Mouse (Mus musculus): ENCODE results near the gene Vwa8. TPM values are rescaled to one million over a fixed set of nuclear protein-coding genes. Genes with fewer than 3 reads are reported as not detected.

The Vwa8 gene
- total and polyA plus RNA-seq, 3 experiments, result 12.4 to 17.5 (median 15.9) TPM

DNA sequence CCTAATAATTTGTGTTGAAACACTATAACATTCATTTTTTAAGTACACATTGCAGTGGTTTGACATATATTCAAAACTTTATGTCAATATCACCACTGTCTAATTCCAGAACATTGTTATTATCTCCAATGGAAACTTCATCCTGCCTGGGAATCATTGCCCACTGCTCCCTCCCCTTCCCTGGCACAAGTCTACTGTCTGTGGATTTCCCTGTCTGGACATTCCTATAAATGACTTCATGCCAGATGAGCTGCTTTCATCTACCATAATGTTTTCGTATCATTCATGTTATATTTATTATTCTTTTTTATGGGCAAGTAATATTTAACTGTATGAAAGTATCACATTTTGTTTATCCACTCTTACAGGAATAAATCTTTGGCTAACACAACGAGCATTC is 367.5 kb downstream of the Vwa8 start:
- no peaks in the 10 kb centered on the region for H3K9me3 ChIP-seq (replicated peaks; ENCODE audit: low read length)
- no peak for DNase-seq (ENCODE audit: extremely low read depth)
- 0 out of 4 replicates have a peak, but pooled peaks cover 0 to 3% of the 10 kb centered on the region in 2 experiments for H3K4me1 ChIP-seq (ENCODE audit: control insufficient read depth in 1 of 2, insufficient read depth in 2 of 2)
- no peak overlapping the region for H3K4me3 ChIP-seq (replicated peaks in 1 of 3; ENCODE audit: low read depth in 2 of 3, low read length in 2 of 3, poor library complexity in 1 of 3)
- in situ Hi-C loops (cut with MboI; ENCODE audit: low pct_ligation_motif_present, low pct_unique_long_range_greater_than_20kb, low sequenced_read_pairs) (no loop called here), dilution Hi-C loops (cut with MboI; ENCODE audit: extremely low pct_ligation_motif_present, extremely low pct_unique_long_range_greater_than_20kb, low sequenced_read_pairs) (no loop called here)
- H3K4me2 ChIP-seq (ENCODE audit: insufficient read depth, low read depth, poor library complexity, severe bottlenecking), result no peak overlapping the region
- TF ChIP-seq JUN (IDR thresholded peaks at IDR 0.05; ENCODE audit: insufficient read depth, low read depth, low read length), result no peak
- TF ChIP-seq POLR2AphosphoS2 (IDR thresholded peaks at IDR 0.05; ENCODE audit: low read depth, low read length), result no peak
- TF ChIP-seq RCOR1 (conservative IDR thresholded peaks at IDR 0.05; ENCODE audit: low read depth, low read length), result no peak
- TF ChIP-seq CHD1 (IDR thresholded peaks at IDR 0.05; ENCODE audit: low read depth, low read length), result no peak
- no peak for TF ChIP-seq TBP (conservative IDR thresholded peaks at IDR 0.05; ENCODE audit: low read depth, low read length)
- TF ChIP-seq IRF4 (IDR thresholded peaks at IDR 0.05; ENCODE audit: low read depth, low read length), result no peak
- TF ChIP-seq NRF1 (IDR thresholded peaks at IDR 0.05; ENCODE audit: low read depth, low read length), result no peak
- TF ChIP-seq E2F4 (IDR thresholded peaks at IDR 0.05; ENCODE audit: insufficient replicate concordance, low read depth, low read length), result no peak
- no peak for TF ChIP-seq HCFC1 (IDR thresholded peaks at IDR 0.05; ENCODE audit: low read depth, low read length)
- no peak for TF ChIP-seq BHLHE40 (IDR thresholded peaks at IDR 0.05; ENCODE audit: low read depth, low read length)
- no peak for TF ChIP-seq ZKSCAN1 (IDR thresholded peaks at IDR 0.05; ENCODE audit: borderline replicate concordance, low read depth, low read length)
- no peaks in the 10 kb centered on the region for H3K79me2 ChIP-seq (replicated peaks; ENCODE audit: control insufficient read depth, extremely low read depth, insufficient read depth, poor library complexity, severe bottlenecking)
- no peak overlapping the region for H3K9ac ChIP-seq (ENCODE audit: insufficient read depth, low read depth)
- H3K27ac ChIP-seq (ENCODE audit: insufficient read depth, low read depth), result no peak overlapping the region
- H3K27me3 ChIP-seq (replicated peaks), result peaks cover 4% of the 10 kb centered on the region
- H3K36me3 ChIP-seq (replicated peaks in 1 of 2; ENCODE audit: control insufficient read depth in 1 of 2, insufficient read depth in 1 of 2, low read length in 1 of 2), result no peaks in the 10 kb centered on the region

DNA sequence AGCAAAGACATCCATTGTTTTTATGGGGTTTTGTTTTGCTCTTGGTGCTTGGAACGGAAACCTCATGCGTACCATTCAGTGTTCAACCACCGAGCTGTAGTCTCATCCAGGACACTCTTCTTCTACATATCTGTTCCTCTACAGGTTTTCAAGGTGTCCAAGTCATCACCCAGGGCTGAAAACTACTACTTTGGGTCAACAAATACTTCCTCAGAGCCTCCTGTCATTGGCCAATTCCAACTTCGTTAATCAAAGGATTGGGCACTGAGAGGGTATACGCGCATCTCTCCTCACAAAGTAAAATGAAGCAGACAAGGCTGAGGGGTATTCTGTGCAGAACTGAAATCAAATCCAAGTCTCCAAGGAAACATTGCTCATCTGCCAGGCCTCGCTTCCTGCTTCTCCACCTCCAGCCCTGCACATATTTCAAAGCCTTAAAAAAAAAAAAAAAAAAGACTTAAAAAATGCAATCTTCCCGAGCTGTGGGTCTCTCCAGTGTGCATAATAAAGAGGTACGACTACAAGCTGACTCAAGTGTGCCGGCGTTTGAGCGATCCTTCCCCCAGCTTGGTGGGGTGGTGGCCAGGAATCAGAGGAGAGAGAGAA is 374.7 kb downstream of the Vwa8 start:
- dilution Hi-C loops (cut with MboI; ENCODE audit: extremely low pct_ligation_motif_present, extremely low pct_unique_long_range_greater_than_20kb, low sequenced_read_pairs), result no loop called here

More for the DNA sequence above, 374.7 kb downstream of the Vwa8 start:
- DNase-seq (ENCODE audit: extremely low read depth), result no peak
- Histone ChIP-seq H3K27ac (ENCODE audit: insufficient read depth, low read depth) (no peak overlapping the region), H3K79me2 (replicated peaks; ENCODE audit: control insufficient read depth, extremely low read depth, insufficient read depth, poor library complexity, severe bottlenecking) (no peaks in the 10 kb centered on the region), H3K9me3 (replicated peaks; ENCODE audit: low read length) (no peaks in the 10 kb centered on the region), H3K9ac (ENCODE audit: insufficient read depth, low read depth) (no peak overlapping the region), H3K27me3 (replicated peaks) (peaks cover 4% of the 10 kb centered on the region), H3K4me3 (replicated peaks in 1 of 3; ENCODE audit: low read depth in 2 of 3, low read length in 2 of 3, poor library complexity in 1 of 3) (no peak overlapping the region), H3K4me1 (ENCODE audit: control insufficient read depth in 1 of 2, insufficient read depth in 2 of 2) (no peaks in the 10 kb centered on the region), H3K4me2 (ENCODE audit: insufficient read depth, low read depth, poor library complexity, severe bottlenecking) (no peak overlapping the region), H3K36me3 (replicated peaks in 1 of 2; ENCODE audit: control insufficient read depth in 1 of 2, insufficient read depth in 1 of 2, low read length in 1 of 2) (no peaks in the 10 kb centered on the region)
- no peak for TF ChIP-seq NELFE (IDR thresholded peaks at IDR 0.05; ENCODE audit: low read depth, low read length)
- no peak for TF ChIP-seq MAX (IDR thresholded peaks at IDR 0.05; ENCODE audit: low read length)
- TF ChIP-seq ZKSCAN1 (IDR thresholded peaks at IDR 0.05; ENCODE audit: borderline replicate concordance, low read depth, low read length), result no peak
- no peak for TF ChIP-seq PAX5 (IDR thresholded peaks at IDR 0.05; ENCODE audit: low read length)
- TF ChIP-seq MYC (IDR thresholded peaks at IDR 0.05; ENCODE audit: low read depth, low read length), result no peak
- TF ChIP-seq SMC3 (IDR thresholded peaks at IDR 0.05; ENCODE audit: low read depth, low read length), result no peak
- TF ChIP-seq CHD2 (IDR thresholded peaks at IDR 0.05; ENCODE audit: low read length), result no peak
- no peak for TF ChIP-seq ELF1 (IDR thresholded peaks at IDR 0.05; ENCODE audit: low read depth, low read length)
- no peak for TF ChIP-seq MEF2A (IDR thresholded peaks at IDR 0.05; ENCODE audit: borderline replicate concordance, low read depth, low read length)
- in situ Hi-C loops (cut with MboI; ENCODE audit: low pct_ligation_motif_present, low pct_unique_long_range_greater_than_20kb, low sequenced_read_pairs), result no loop called here

Data from CH12.LX (cell line).